ENCODE assay signal across 16 mouse cellular contexts in genomic region chr9:69336063-69336462, GRCm38 (mm10).
DNase-seq lines count a peak whose midpoint lies in the region; ATAC-seq lines count a peak whose summit lies in the region.
"Had no signal": no experiment of that assay in that cellular context is flagged by ENCODE, and none has a peak within 500 bp of the region (broad histone marks: within the 10 kb centered on the region; RNA-seq: fewer than 3 reads in every experiment).

No protein-coding gene starts in this region.

- peak; percentile 98 for ATAC-seq in granulocyte monocyte progenitor cell, adult 5-6 weeks (replicated peaks; ENCODE audit: poor library complexity, severe bottlenecking)
- no peak for ATAC-seq in midbrain, embryonic 14.5 days (ENCODE audit: low FRiP score, low TSS enrichment)

- H3K27me3 ChIP-seq in hindbrain, embryonic 10.5 days (ENCODE audit: insufficient read depth, poor library complexity, severe bottlenecking), result no peaks in the 10 kb centered on the region
- H3K27me3 ChIP-seq in midbrain, embryonic 14.5 days (ENCODE audit: control insufficient read depth, insufficient read depth, low read length), result no peaks in the 10 kb centered on the region
- H3K27me3 ChIP-seq: heart, embryonic 12.5 days had no signal

- WGBS in hindbrain, embryonic 10.5 days, result 88% methylated on average over 6 of the region's 6 CpGs
- WGBS in midbrain, embryonic 14.5 days, result 90% methylated on average over 6 of the region's 6 CpGs

- H3K4me2 ChIP-seq in midbrain, embryonic 14.5 days (ENCODE audit: low read length), result no peak overlapping the region
- H3K4me2 ChIP-seq: heart, embryonic 12.5 days had no signal

- H3K36me3 ChIP-seq in hindbrain, embryonic 10.5 days, result no peaks in the 10 kb centered on the region
- no peaks in the 10 kb centered on the region for H3K36me3 ChIP-seq in midbrain, embryonic 14.5 days (ENCODE audit: control insufficient read depth, insufficient read depth, low read length)
- H3K36me3 ChIP-seq: heart, embryonic 12.5 days had no signal

- H3K27ac ChIP-seq in hindbrain, embryonic 10.5 days, result no peak overlapping the region
- H3K27ac ChIP-seq in midbrain, embryonic 14.5 days (replicated peaks; ENCODE audit: low read depth, low read length), result no peak overlapping the region

- peaks cover 7% of the 10 kb centered on the region; the same call in 1 of the 2 replicates for H3K4me1 ChIP-seq in hindbrain, embryonic 10.5 days (replicated peaks)
- peaks cover 5% of the 10 kb centered on the region for H3K4me1 ChIP-seq in midbrain, embryonic 14.5 days (ENCODE audit: control insufficient read depth, insufficient read depth, low read length)

- no peaks in the 10 kb centered on the region for H3K9me3 ChIP-seq in hindbrain, embryonic 10.5 days
- no peaks in the 10 kb centered on the region for H3K9me3 ChIP-seq in midbrain, embryonic 14.5 days (ENCODE audit: control insufficient read depth, low read length)
- H3K9me3 ChIP-seq: heart, embryonic 12.5 days had no signal

- no peak overlapping the region for H3K9ac ChIP-seq in midbrain, embryonic 14.5 days (replicated peaks; ENCODE audit: low read length)
- H3K9ac ChIP-seq: heart, embryonic 12.5 days had no signal

- DNase-seq in spleen, postnatal 36 days (ENCODE audit: low spot score in 2 of 2), result peak; percentile 8 to 10
- no peak for DNase-seq in spleen, postnatal 14 days (ENCODE audit: low spot score in 2 of 2)
- peak; percentile 55 to 63 for DNase-seq in natural killer cell, adult 2 months (ENCODE audit: low spot score in 2 of 2)
- no peak for DNase-seq in hindbrain, embryonic 10.5 days (ENCODE audit: low spot score)
- no peak for DNase-seq in midbrain, embryonic 14.5 days
- DNase-seq in adipocyte (ENCODE audit: low spot score), result no peak
- DNase-seq in lung, postnatal 25 days (ENCODE audit: low spot score), result no peak
- DNase-seq: cerebellum, adult 9-10 months; gastrocnemius, postnatal 14 days; heart, postnatal 36 days; kidney, postnatal 10 days; lung, adult 18-20 months; lung, postnatal 4 days had no signal

- H3K4me3 ChIP-seq in hindbrain, embryonic 10.5 days, result no peak overlapping the region
- no peak overlapping the region for H3K4me3 ChIP-seq in midbrain, embryonic 14.5 days (replicated peaks; ENCODE audit: low read depth, low read length)
- H3K4me3 ChIP-seq: erythroblast, embryonic 14.5 days; heart, embryonic 12.5 days had no signal

Comparison
In these comparisons a context has a peak if more than half of its experiments do, and no peak if none do; other contexts are left out.
1. DNase-seq: peak in spleen, postnatal 36 days (2 of 2) and natural killer cell, adult 2 months (2 of 2); none in spleen, postnatal 14 days (0 of 2), hindbrain, embryonic 10.5 days (single experiment), midbrain, embryonic 14.5 days (single experiment), adipocyte (single experiment) and lung, postnatal 25 days (single experiment).